Mouse (Mus musculus) midbrain, embryonic 15.5 days (tissue): ENCODE data around the gene Gng2. TPM values are rescaled to one million over a fixed set of nuclear protein-coding genes. Genes with fewer than 3 reads are reported as not detected.
A peak's percentile ranks its signal among the peaks of the same experiment; 100 is the strongest.

Source experiments
- ATAC-seq: fragments of 200-750 bp; cut with Nextera tagmentation; replicated peaks from 2 replicates; pipeline ENCODE4 v1.8.0; 2017; ENCODE audit warnings: moderate TSS enrichment
- H3K27ac ChIP-seq: fragments of 300-500 bp; sonication (generic); 2 replicates; pipeline ENCODE4 v1.5.1; 2015; ENCODE audit warnings: mild to moderate bottlenecking, inconsistent platforms
- H3K27me3 ChIP-seq: fragments of 300-500 bp; sonication (generic); replicated peaks from 2 replicates; pipeline ENCODE4 v1.6.1; 2015; ENCODE audit warnings: inconsistent platforms
- H3K36me3 ChIP-seq: fragments of 300-500 bp; sonication (generic); replicated peaks from 2 replicates; pipeline ENCODE4 v1.6.1; 2015; ENCODE audit warnings: inconsistent platforms
- H3K4me1 ChIP-seq: fragments of 300-500 bp; sonication (generic); 2 replicates; pipeline ENCODE4 v1.6.1; 2015; ENCODE audit warnings: inconsistent platforms
- H3K4me2 ChIP-seq: fragments of 300-500 bp; sonication (generic); 2 replicates; pipeline ENCODE4 v1.6.1; 2015; ENCODE audit warnings: inconsistent platforms, mild to moderate bottlenecking, moderate library complexity
- H3K4me3 ChIP-seq: fragments of 300-500 bp; sonication (generic); 2 replicates; pipeline ENCODE4 v1.5.1; 2015; ENCODE audit warnings: mild to moderate bottlenecking, inconsistent platforms
- H3K9ac ChIP-seq: fragments of 300-500 bp; sonication (generic); 2 replicates; pipeline ENCODE4 v1.6.1; 2015; ENCODE audit warnings: mild to moderate bottlenecking, inconsistent platforms
- H3K9me3 ChIP-seq: fragments of 300-500 bp; sonication (generic); 2 replicates; pipeline ENCODE4 v1.6.1; 2016; ENCODE audit warnings: inconsistent platforms
- WGBS: fragments of 180-500 bp; shearing (Covaris S2); methylation state at CpG from one replicate; pipeline ENCODE4 v1.1.7; 2015; ENCODE audit warnings: mixed read lengths; 5-methylcytosine and 5-hydroxymethylcytosine counted together
- polyA plus RNA-seq: library from polyadenylated mRNA; unstranded; fragments of >200 nt; fragmentation: Nextera tagmentation; extraction: Ambion mirVana; gene quantifications from 2 replicates; pipeline ENCODE4 v1.2.1, GENCODE M21; 2015

Gene Gng2
- polyA plus RNA-seq, 1 experiment from 2014 or later, result 467 TPM

- 55% methylated on average over 5 of the region's 5 CpGs for WGBS
- H3K9me3 ChIP-seq, result no peaks in the 10 kb centered on the region
- no peaks in the 10 kb centered on the region for H3K27me3 ChIP-seq
- H3K4me3 ChIP-seq, result peak overlapping the region; percentile 55
- H3K4me1 ChIP-seq, result peaks cover 66% of the 10 kb centered on the region
- no peaks in the 10 kb centered on the region for H3K36me3 ChIP-seq
- H3K9ac ChIP-seq, result peak overlapping the region; percentile 68
- peak overlapping the region; percentile 67 for H3K4me2 ChIP-seq
- H3K27ac ChIP-seq, result peak overlapping the region; percentile 89
- no peak for ATAC-seq
These were observed 3.0 kb downstream of the Gng2 start for GRCm38 (mm10) chr14:19974429-19974828.

- no peaks in the 10 kb centered on the region for H3K36me3 ChIP-seq
- no peak overlapping the region for H3K27ac ChIP-seq
- H3K9ac ChIP-seq, result no peak overlapping the region
- peaks cover 69% of the 10 kb centered on the region for H3K4me1 ChIP-seq
- no peaks in the 10 kb centered on the region for H3K27me3 ChIP-seq
- H3K4me3 ChIP-seq, result no peak overlapping the region
- 68% methylated on average over 13 of the region's 13 CpGs for WGBS
- H3K9me3 ChIP-seq, result no peaks in the 10 kb centered on the region
- no peak for ATAC-seq
- 0 out of 2 replicates have a peak overlapping the region, but pooled peaks have one; percentile 9 for H3K4me2 ChIP-seq
These were observed 5.0 kb downstream of the Gng2 start for GRCm38 (mm10) chr14:19972316-19973029.

- Histone ChIP-seq H3K27me3 (no peaks in the 10 kb centered on the region), H3K9ac (no peak overlapping the region), H3K36me3 (no peaks in the 10 kb centered on the region), H3K9me3 (no peaks in the 10 kb centered on the region), H3K4me2 (peak overlapping the region; percentile 18; the same call in 1 of the 2 replicates), H3K4me3 (no peak overlapping the region), H3K27ac (no peak overlapping the region; the same call in 1 of the 2 replicates), H3K4me1 (peaks cover 76% of the 10 kb centered on the region)
- WGBS, result 52% methylated on average over 3 of the region's 3 CpGs
- no peak for ATAC-seq
These were observed 6.6 kb downstream of the Gng2 start for GRCm38 (mm10) chr14:19970845-19971244.

- Histone ChIP-seq H3K27ac (no peak overlapping the region; the same call in 1 of the 2 replicates), H3K9me3 (no peaks in the 10 kb centered on the region), H3K36me3 (no peaks in the 10 kb centered on the region), H3K27me3 (no peaks in the 10 kb centered on the region), H3K4me2 (0 out of 2 replicates have a peak overlapping the region, but pooled peaks have one; percentile 11), H3K4me3 (no peak overlapping the region), H3K9ac (no peak overlapping the region), H3K4me1 (peaks cover 76% of the 10 kb centered on the region)
- no peak for ATAC-seq
- 74% methylated on average over 6 of the region's 6 CpGs for WGBS
These were observed 7.2 kb downstream of the Gng2 start for GRCm38 (mm10) chr14:19970106-19970785.

GRCm38 (mm10) chr14:19969566-19969965 lies 7.9 kb downstream of the Gng2 start:
- Histone ChIP-seq H3K36me3 (no peaks in the 10 kb centered on the region), H3K4me1 (peaks cover 75% of the 10 kb centered on the region), H3K4me2 (peak overlapping the region; percentile 5; the same call in 1 of the 2 replicates), H3K27me3 (no peaks in the 10 kb centered on the region), H3K27ac (no peak overlapping the region), H3K9me3 (no peaks in the 10 kb centered on the region), H3K4me3 (no peak overlapping the region), H3K9ac (no peak overlapping the region)
- WGBS, result 87% methylated on average over 1 of the region's 1 CpGs
- ATAC-seq, result no peak

GRCm38 (mm10) chr14:19969011-19969521 lies 8.4 kb downstream of the Gng2 start:
- H3K27ac ChIP-seq, result 0 out of 2 replicates have a peak overlapping the region, but pooled peaks have one; percentile 33
- 0 out of 2 replicates have a peak overlapping the region, but pooled peaks have one; percentile 5 for H3K4me2 ChIP-seq
- no peaks in the 10 kb centered on the region for H3K27me3 ChIP-seq
- no peak overlapping the region for H3K4me3 ChIP-seq
- 48% methylated on average over 5 of the region's 5 CpGs for WGBS
- H3K9me3 ChIP-seq, result no peaks in the 10 kb centered on the region
- H3K36me3 ChIP-seq, result no peaks in the 10 kb centered on the region
- H3K9ac ChIP-seq, result no peak overlapping the region
- no peak for ATAC-seq
- peaks cover 75% of the 10 kb centered on the region for H3K4me1 ChIP-seq

GRCm38 (mm10) chr14:19968321-19969010 lies 9.0 kb downstream of the Gng2 start:
- 76% methylated on average over 7 of the region's 7 CpGs for WGBS
- Histone ChIP-seq H3K27ac (0 out of 2 replicates have a peak overlapping the region, but pooled peaks have one; percentile 33), H3K9ac (no peak overlapping the region), H3K27me3 (no peaks in the 10 kb centered on the region), H3K9me3 (no peaks in the 10 kb centered on the region), H3K4me1 (peaks cover 75% of the 10 kb centered on the region), H3K4me3 (no peak overlapping the region), H3K36me3 (no peaks in the 10 kb centered on the region), H3K4me2 (no peak overlapping the region)
- ATAC-seq, result no peak

GRCm38 (mm10) chr14:19967482-19967881 lies 9.9 kb downstream of the Gng2 start:
- H3K36me3 ChIP-seq, result no peaks in the 10 kb centered on the region
- peaks cover 70% of the 10 kb centered on the region for H3K4me1 ChIP-seq
- H3K4me2 ChIP-seq, result no peak overlapping the region
- no peak overlapping the region for H3K27ac ChIP-seq
- no peak for ATAC-seq
- H3K9ac ChIP-seq, result no peak overlapping the region
- H3K27me3 ChIP-seq, result no peaks in the 10 kb centered on the region
- WGBS, result 74% methylated on average over 8 of the region's 8 CpGs
- H3K4me3 ChIP-seq, result no peak overlapping the region
- H3K9me3 ChIP-seq, result no peaks in the 10 kb centered on the region

- Histone ChIP-seq H3K27ac (no peak overlapping the region; the same call in 1 of the 2 replicates), H3K9ac (no peak overlapping the region; the same call in 1 of the 2 replicates), H3K36me3 (peaks cover under 1% of the 10 kb centered on the region; the same call in 1 of the 2 replicates), H3K4me3 (no peak overlapping the region), H3K4me1 (peaks cover 56% of the 10 kb centered on the region), H3K9me3 (no peaks in the 10 kb centered on the region), H3K4me2 (peak overlapping the region; percentile 3; the same call in 1 of the 2 replicates), H3K27me3 (no peaks in the 10 kb centered on the region)
- peak; percentile 57 for ATAC-seq
- 22% methylated on average over 5 of the region's 5 CpGs for WGBS
These were observed 13.4 kb downstream of the Gng2 start for GRCm38 (mm10) chr14:19963961-19964505.

GRCm38 (mm10) chr14:19961924-19962915 lies 15.2 kb downstream of the Gng2 start:
- Histone ChIP-seq H3K27ac (peak overlapping the region; percentile 61), H3K27me3 (no peaks in the 10 kb centered on the region), H3K36me3 (peaks cover 5% of the 10 kb centered on the region; the same call in 1 of the 2 replicates), H3K4me1 (peaks cover 42% of the 10 kb centered on the region), H3K4me3 (no peak overlapping the region), H3K9me3 (no peaks in the 10 kb centered on the region), H3K4me2 (peak overlapping the region; percentile 21), H3K9ac (no peak overlapping the region)
- ATAC-seq, result peak; percentile 43
- WGBS, result 39% methylated on average over 15 of the region's 15 CpGs

- Histone ChIP-seq H3K27ac (no peak overlapping the region), H3K9me3 (no peaks in the 10 kb centered on the region), H3K9ac (no peak overlapping the region), H3K4me3 (no peak overlapping the region), H3K4me2 (no peak overlapping the region), H3K36me3 (peaks cover 11% of the 10 kb centered on the region; the same call in 1 of the 2 replicates), H3K27me3 (no peaks in the 10 kb centered on the region), H3K4me1 (peaks cover 33% of the 10 kb centered on the region)
- 66% methylated on average over 9 of the region's 9 CpGs for WGBS
- ATAC-seq, result no peak
These were observed 17.6 kb downstream of the Gng2 start for GRCm38 (mm10) chr14:19959860-19960259.
